Mouse (Mus musculus) MEL-GATA-1-ER (cell line): ENCODE data around the gene Dnajb4.

Experiments
- DNase-seq: peaks from one replicate; pipeline ENCODE4 v3.0.0-alpha.2; 2012; ENCODE audit warnings: low read depth; ENCODE audit errors: extremely low read depth

Dnajb4 gene

DNA sequence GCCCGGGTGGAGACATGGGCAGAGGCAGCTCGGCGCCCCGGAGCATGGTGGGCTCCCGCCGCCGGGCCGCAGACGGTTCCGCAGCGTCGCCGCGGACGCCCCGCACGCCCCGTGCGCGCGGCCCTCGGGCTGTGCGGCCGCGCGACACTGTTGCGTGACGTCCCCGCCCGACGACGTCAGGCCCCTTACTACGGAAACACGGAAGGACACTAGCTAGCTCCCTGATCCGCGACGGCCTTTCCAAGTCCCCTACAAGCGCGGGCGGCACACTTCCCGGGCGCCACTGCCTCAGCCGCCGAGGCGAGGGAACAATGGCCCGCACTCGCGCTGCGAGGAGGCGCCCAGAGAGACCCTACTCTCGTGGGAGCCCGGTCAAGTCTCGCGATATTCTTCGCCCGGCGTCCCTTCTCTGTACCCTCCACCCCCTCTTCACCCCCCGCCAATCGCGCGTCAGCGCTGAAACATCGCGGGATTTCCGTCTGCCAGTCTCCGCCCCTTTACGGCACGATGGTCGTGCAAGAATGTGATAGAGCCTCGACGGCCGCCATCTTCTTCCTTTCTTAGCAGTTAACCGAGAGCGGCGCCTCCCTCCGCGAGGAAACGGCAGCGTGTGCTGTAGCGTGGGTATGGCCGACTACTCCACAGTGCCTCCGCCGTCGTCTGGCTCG is at the start of gene Dnajb4, which contains the start of gene Fubp1:
Gene Dnajb4 (minus strand): TSS at position 336 of the 668 bp plus-strand sequence.
Gene Fubp1 (plus strand): TSS at position 456 of the 668 bp plus-strand sequence.
- peak; percentile 96 for DNase-seq

DNA sequence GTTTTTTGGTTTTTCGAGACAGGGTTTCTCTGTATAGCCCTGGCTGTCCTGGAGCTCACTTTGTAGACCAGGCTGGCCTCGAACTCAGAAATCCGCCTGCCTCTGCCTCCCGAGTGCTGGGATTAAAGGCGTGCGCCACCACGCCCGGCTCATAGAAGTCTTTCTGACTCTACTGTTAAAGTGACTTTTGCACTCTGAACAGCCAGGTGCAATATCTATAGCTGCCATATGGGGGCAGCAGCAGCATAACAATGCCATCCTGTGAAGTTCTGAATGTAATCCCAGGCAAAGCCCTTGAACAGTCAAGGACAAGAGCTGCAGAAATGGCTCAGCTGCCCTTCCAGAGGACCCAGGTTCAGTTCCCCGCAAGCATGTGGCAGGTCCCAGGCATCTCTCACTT is 49.3 kb upstream of the Dnajb4 start:
- peak; percentile 88 for DNase-seq

DNA sequence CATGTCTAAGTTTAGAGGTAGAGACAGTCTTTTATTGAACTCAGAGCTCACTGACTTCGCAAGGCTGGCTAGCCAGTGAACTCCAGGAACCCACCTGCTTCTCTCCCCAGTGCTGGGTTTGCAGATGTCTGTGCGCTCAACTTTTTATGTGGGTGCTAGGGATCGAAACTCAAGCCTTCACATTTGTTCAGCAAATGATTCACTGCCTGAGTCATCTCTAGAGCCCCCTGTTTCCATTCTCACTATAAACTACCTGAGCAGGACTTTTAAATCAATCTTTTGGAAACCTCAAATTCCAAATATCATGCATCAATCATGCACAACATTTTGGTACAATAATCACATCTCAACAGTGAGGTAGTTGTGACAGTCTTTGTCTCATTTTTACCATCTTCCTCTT is 47.4 kb upstream of the Dnajb4 start:
- DNase-seq = no peak

GRCm38 (mm10) chr3:152250487-152250886 is 40.4 kb upstream of the Dnajb4 start:
- DNase-seq = no peak

GRCm38 (mm10) chr3:152247708-152248107 is 37.6 kb upstream of the Dnajb4 start:
- DNase-seq = no peak

- DNase-seq = no peak
Measured at GRCm38 (mm10) chr3:152245273-152245910, 35.3 kb upstream of the Dnajb4 start.

GRCm38 (mm10) chr3:152243304-152243703 is 33.2 kb upstream of the Dnajb4 start:
- no peak for DNase-seq

DNA sequence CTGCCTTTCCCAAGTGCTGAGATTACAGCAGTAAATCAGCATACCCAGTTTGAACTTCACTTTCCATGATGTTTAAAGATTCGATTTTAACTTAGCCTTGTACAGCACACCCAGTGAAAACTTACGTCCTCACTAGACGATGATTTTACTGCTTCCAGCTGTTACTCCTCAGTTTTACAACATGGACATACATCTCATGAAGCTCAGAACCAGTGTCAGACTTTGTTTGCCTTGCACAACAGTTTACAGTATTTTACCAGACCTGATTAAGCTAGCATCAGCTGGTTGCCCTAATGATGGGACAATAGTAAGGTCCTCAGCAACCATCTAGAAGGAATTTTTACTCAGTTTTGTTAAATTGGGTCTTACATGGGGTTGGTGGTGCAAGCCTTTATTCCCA is 31.0 kb upstream of the Dnajb4 start:
- no peak for DNase-seq

- DNase-seq = no peak
Measured at GRCm38 (mm10) chr3:152239592-152239991, 29.5 kb upstream of the Dnajb4 start.

DNA sequence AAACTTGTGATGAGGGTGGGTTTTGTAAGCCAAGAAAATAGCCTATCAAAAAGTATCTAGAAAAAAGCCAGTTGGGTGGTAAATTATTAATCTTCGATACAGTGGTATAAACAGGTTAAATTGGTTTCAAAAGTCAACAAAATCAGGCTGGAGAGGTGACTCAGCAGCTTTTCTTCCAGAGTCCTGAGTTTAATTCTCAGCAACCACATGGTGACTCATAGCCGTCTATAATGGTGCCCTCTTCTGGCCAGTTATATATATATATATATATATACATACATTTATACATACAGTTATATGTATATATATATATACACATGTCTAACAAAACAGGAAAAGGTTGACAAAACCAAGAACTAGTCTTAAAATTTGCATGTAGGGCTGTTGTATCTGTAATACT is 28.7 kb upstream of the Dnajb4 start:
- DNase-seq = peak; percentile 50

GRCm38 (mm10) chr3:152235805-152236204 is 25.7 kb upstream of the Dnajb4 start:
- DNase-seq = no peak

GRCm38 (mm10) chr3:152235238-152235637 is 25.1 kb upstream of the Dnajb4 start:
- DNase-seq = no peak

DNA sequence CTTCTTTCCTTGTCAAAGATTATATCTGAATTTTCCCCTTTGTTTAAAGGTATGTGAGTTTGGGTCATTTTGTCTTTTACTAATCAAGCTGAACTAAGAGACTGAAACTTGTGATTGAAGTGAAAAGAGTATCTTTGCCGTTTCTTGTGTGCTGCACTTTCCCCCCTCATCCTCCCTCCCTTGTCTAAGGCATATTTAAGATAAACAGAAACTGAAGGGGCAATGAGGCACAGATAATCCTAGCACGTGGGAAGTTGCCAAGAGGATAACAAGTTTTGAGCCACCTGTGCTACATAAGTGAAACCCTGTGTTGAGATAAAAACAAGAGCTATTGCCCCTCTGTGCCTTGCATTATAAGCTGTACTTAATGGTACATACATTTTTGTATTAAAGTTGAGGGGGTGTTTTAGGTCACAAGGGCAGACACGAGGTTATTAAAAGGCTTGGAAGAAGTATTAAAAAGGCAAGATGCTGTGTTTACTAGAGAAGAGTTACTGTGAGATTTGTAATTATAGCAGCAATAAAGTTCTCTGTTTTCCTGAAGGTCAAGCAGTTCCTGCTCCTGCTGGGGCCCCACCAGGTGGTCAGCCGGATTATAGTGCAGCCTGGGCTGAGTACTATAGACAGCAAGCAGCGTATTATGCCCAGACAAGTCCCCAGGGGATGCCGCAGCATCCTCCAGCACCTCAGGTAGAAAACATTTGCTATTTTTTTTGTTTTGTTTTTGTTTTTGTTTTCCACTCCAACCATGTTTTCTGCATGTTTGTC is 21.4 kb upstream of the Dnajb4 start:
- no peak for DNase-seq

DNA sequence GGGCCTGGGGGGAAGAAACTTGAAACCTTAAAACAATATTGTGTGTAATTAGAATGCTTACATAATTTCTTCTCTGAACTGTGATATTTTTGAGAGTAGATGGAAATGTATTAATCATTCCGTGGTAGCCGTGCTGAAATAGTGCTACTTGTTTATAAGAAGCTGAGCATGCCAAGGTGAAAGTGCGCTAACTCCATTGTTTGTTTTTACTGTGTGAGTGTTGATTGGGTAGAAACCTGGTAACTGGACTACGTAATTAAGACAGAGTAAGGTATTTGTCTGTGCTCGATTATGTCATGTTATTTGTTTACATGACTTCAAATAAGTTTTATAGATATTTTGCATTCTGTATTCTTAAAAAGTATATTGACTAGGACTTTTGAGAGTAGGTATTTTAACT is 19.2 kb upstream of the Dnajb4 start:
- no peak for DNase-seq

GRCm38 (mm10) chr3:152228843-152229242 is 18.7 kb upstream of the Dnajb4 start:
- DNase-seq = no peak

DNA sequence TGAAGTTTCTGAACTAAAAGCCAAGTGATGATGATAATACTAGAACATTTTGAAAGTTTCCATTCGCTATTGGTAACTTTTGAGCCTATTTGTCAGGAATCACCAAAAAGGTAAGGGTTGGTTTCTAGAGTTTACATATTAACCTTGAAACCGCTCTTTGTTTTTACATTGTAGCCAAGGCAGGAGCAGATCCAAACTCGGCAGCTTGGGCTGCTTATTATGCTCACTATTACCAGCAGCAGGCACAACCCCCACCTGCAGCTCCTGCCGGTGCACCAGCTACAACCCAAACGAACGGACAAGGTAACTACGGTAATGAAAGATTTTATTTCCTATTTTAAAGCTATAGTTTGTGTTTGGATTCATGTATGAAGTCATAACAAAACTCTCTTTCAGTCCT is 15.8 kb upstream of the Dnajb4 start:
- no peak for DNase-seq

GRCm38 (mm10) chr3:152224918-152225317 is 14.8 kb upstream of the Dnajb4 start:
- no peak for DNase-seq

DNA sequence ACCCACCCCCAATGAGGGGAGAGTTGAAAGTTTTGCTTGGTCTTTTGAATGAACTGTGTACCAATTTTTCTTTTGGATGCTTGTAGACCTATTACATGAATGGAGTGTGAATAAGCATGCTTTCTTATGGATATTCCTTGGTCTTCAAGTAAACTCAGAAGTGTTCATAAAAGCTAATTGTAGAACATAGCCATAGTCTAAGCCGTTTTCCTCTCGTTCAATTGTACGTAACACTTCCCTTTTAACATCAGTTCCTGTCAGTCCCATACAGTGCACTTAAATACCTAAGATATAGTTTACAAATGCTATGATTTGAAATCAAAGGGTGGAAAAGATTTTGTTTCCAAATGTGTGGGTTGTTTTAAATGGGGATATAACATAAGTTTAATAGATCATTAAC is 3.3 kb upstream of the Dnajb4 start:
- peak; percentile 56 for DNase-seq

DNA sequence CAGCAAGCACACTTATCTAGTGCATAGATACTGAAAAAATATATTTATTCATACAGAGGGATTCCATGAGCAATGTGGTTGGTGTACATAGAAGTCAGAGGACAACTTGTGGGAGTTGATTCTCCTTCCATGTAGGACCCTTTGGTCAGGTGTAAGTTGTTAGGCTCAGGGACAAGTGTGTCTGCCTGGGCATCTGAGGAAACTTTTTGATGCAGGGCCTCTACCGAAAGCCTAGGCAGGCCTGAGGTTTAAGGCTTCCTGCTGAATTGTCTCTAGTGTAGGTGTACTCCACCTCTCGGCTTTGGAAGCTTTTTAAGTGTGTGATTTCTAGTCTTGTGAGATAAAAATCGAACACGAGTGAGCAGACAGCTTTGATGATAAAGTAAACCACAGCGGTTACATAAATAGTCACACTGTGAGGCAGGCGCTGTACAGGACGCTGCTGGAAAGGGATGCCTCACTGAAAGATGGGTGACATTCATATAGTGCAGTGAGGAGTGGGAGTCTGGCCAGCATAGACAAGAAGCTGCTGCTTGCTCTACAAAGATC is 1.7 kb upstream of the Dnajb4 start:
- peak; percentile 26 for DNase-seq

DNA sequence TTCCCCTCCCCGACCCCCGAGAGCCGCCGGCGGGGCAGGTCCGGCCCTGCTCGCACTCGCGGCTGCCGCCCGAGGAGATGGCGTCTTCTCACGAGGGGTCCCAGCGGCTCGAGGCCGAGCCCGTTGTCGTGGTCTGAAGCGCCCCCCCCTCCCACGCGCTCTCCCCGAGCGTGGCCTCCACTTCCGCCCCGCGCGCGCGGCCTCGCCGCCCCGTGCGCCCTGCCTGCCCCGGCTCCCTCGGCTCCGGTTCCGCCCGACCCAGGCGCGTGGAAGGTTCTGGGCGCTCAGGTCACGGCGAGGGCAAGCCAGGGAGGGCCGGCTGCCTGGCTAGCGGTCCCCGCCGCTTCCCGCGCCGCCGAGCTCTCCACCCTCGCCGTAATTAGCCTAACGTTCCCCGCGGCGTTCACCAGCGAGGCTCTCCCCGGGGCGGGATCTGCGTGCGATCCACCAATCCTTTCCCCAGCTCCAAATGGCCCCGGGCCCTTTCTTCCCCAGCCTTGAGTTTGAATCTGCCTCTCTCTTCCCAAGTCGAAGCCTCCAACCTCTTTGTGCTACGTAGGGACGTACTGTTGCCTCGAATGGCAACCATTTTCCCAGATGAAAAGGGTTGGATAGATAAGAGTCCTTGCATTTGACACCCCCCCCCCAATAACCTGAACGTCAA is 758 bp upstream of the Dnajb4 start:
- DNase-seq = peak; percentile 30

DNA sequence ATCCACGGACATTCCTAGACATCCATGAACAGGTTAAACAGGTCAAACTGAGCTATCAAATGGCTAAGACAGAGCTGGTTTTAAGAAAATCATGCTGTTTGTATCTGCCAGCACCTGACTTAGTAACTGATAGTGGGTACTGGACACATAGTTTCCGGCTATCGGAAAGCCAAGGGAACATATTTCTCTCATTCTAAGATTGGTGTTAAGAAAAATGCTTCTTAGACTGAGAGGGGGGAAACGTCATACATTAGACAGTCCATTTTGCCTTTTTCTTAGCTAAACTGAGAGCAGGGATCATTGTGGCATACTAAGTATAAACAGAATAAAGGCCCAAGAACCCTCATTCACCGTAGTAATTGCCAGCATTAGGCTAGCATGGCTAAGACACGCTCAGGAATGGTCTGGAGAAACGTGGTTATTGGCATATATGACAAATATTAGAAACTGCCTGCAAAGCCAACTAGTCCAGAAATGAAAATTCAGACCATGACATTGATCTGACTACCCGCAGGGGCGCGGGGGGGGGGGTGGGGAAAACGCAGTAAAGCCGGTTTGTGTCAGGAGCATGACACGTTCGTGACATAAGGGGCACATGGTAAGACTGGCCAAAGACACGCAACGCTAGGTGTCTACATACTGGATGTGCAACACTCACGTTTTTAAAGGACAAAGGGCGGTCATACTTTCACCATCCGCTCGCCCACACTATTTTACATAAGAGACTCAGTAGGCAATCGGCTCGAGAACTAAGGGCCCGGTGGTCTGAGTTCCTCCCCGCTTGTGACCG is 730 bp downstream of the Dnajb4 start:
- peak; percentile 57 for DNase-seq
